Mouse (Mus musculus): Measurements from ENCODE around the gene Prdm16. TPM values are rescaled to one million over a fixed set of nuclear protein-coding genes. Genes with fewer than 3 reads are reported as not detected.

The Prdm16 gene
- total RNA-seq, 2 experiments from 2014 or later, result 9.7 to 12.2 TPM

DNA sequence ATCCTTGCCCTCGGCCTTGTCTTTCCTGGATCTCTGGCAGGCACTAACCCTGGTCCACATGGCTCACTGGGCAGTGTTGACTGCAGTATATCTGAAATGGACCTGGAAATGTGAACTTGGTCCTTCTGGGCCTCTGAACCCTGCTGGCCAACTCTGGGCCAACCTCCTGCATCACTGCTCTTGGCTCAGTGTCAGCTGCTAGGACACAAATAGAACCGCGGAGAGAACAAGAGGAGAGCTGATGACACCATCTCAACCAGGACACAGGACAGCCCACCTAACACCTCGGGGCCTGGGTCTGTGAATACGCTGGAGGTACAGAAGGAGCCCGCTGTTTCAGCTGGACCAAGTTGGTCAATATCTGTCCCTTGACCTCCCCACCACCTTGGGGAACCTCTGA, 73.5 kb downstream of the Prdm16 start:
- no peak for DNase-seq (ENCODE audit: low spot score in 2 of 2)

DNA sequence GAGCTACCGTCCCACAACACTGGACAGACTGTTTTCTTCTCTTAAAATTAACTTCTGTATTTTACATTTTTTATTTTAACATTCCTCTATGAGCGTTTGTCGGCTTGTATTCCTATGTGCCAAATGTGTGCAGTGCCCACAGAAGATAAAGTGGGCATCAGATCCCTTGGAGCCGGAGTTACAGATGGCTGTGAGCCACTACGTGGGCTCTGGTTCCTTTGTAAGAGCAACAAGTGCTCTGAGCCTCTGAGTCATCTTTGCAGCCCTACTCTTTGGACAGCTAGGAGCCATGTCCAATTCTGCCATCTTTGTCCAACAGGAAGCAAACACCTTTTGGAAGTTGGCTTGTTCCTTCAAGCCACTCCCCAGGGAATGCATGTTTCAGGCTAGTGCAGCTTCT, 78.6 kb downstream of the Prdm16 start:
- DNase-seq (ENCODE audit: low spot score in 2 of 2), result no peak

- no peak for DNase-seq (ENCODE audit: low spot score in 2 of 2)
Observed at GRCm38 (mm10) chr4:154557168-154557567, 79.5 kb downstream of the Prdm16 start.

- no peak for DNase-seq (ENCODE audit: low spot score in 2 of 2)
Observed at GRCm38 (mm10) chr4:154556418-154556817, 80.3 kb downstream of the Prdm16 start.

- DNase-seq (ENCODE audit: low spot score in 2 of 2), result peak; percentile 28 to 57
Observed at GRCm38 (mm10) chr4:154549961-154550393, 86.7 kb downstream of the Prdm16 start.

DNA sequence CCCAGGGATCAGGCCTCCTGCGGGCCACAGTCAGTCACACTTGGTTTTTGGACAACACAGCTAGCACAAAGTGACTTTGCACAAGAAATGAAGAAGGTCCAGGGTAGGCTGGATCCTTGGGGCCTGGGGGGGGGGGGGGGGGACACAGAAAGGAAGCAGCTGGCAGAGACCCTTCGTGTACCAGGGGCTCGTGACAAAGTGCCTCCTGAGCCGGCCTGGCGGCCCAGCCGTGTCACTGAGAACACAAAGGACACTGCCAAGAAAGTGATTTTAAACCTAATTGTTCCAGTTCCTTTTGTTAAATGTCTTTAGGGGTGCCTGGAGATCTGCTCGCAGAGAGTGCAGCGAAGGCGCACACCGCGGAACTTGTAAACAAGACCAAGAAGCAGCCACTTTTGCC, 87.2 kb downstream of the Prdm16 start:
- no peak for DNase-seq (ENCODE audit: low spot score in 2 of 2)

DNA sequence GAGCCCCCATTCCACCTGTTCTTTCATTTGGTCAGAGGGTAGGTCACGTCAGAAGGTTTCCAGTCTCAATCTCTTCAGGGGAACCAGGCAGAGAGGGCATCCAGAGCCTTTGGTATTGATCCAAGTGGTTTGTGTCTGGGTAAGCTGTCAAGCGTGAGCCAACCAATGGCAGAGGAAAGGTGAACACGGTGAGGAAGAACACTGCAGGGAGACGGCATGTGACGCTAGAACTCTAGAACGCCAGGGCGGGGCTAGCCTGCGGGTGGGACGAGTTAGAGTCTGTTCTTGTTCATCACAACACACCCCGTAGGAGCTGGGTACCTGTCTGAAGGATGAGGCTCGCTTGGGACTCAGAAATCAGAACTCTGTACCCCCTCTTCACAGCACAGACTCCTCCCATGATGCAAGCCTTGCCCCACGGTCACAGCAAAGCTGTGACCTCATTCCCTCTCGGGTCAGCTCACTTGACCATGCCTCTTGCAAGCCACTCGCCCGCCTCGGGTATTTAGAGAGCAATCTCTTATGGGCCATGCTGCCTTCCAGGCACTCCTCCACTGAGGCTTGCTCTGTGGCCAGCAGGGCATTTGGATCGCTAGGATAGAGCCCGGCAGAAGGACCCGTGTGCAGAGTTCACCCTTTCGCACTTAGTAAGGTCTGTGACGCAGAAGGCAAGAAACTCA, 89.4 kb downstream of the Prdm16 start:
- no peak for DNase-seq (ENCODE audit: low spot score in 2 of 2)

DNA sequence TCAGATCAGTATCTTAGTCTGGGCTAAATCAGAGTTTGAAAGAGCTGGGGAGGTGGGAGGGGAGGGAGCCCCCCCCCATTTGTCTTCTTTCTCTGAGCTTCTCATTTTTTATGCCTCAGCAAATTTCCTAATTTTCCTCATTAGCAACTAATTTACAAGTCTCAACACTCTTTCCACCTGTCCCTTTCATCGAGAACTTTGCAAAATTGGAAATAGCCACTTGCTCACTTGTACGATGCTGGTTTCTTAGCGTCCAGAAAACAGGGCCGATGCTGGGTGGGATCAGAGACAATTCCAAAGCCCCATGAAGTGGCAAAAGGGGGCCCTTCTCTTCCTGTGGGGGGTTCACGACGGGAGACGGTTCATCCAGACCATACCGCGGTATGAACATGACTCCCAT, 91.4 kb downstream of the Prdm16 start:
- peak in 1 of 2 experiments; percentile 13 for DNase-seq (ENCODE audit: low spot score in 2 of 2)

- DNase-seq (ENCODE audit: low spot score in 2 of 2), result no peak
Observed at GRCm38 (mm10) chr4:154543921-154544320, 92.8 kb downstream of the Prdm16 start.

- peak in 1 of 2 experiments; percentile 19 for DNase-seq (ENCODE audit: low spot score in 2 of 2)
Observed at GRCm38 (mm10) chr4:154543128-154543527, 93.5 kb downstream of the Prdm16 start.

DNA sequence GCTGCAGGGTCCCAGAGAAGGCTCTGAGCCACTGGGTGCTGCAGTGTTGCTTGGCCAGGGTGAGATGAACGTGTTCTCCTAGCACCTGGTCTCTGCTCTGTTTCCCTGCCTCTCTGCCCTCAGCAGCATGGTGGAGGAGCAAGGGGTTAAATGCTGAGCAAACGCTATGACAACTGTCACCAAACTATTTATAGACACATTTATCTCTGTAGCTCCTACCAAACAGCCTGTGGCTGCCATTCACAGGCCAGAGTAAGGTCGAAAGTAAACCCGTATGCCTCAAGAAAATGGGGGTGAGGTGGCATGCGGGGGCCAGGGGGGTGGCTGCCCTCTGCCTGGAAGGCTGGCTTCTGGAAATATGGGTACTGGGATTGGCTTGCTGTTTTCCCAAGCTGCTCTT, 94.1 kb downstream of the Prdm16 start:
- no peak for DNase-seq (ENCODE audit: low spot score in 2 of 2)

- DNase-seq (ENCODE audit: low spot score in 2 of 2), result no peak
Observed at GRCm38 (mm10) chr4:154541632-154542276, 94.9 kb downstream of the Prdm16 start.

DNA sequence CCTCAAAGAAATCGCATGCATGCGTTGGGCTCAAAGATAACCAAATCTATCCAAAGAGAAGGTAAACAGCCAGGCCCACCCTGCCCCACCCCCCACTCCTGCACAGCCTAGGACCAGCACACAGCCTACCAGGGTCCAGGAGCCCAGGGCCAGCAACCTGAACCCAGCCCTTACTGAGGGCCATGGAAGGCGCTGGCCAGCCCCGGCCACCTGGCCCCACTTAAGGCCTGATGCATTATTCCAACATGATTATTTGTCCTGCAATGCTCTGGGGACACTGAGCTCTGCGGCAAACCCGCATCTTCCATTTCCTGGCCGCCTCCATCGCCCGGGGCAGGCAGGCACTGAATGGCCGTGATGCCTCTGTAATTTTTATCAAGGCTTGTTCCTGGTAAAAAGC, 96.0 kb downstream of the Prdm16 start:
- no peak for DNase-seq (ENCODE audit: low spot score in 2 of 2)

DNA sequence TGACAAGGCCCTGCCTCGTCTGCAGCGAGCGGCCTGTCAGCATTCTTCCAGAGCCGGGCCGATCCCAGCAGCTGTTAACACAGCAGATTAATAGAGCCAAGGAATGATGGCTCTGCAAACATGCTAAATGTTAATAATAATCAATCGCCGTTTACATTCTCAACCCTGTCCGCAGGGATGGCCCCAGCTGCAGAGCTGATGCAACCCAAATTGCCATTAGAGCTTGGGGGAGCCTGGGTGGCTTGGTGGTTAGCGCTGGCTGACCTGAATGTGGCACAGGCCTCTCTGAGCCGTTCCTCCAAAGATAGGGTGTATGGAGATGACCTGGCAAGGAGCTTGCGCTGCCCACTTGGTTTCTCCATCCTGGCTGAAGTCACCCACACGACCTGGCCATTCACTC, 97.0 kb downstream of the Prdm16 start:
- DNase-seq (ENCODE audit: low spot score in 2 of 2), result no peak

DNA sequence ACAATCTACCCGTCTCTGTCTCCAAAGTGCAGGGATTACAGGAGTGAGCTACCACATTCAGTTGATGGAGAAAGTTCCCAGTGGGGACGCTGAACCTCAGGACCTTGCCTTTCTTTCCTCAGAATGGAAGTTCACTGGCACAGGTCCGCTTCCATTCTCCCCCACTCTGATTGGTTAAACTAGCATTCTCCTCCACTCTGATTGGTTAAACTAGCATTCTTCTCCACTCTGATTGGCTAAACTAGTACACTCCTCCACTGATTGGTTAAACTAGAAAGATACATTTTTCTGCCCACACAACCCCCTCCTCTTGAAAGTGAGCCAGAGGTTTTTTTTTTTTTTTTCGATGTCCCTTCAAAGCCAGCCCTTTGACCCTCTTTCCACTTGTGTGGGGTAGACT, 97.9 kb downstream of the Prdm16 start:
- no peak for DNase-seq (ENCODE audit: low spot score in 2 of 2)

GRCm38 (mm10) chr4:154536110-154536509, 100.6 kb downstream of the Prdm16 start:
- no peak for DNase-seq (ENCODE audit: low spot score in 2 of 2)

GRCm38 (mm10) chr4:154531368-154531767, 105.3 kb downstream of the Prdm16 start:
- DNase-seq (ENCODE audit: low spot score in 2 of 2), result no peak

GRCm38 (mm10) chr4:154530336-154530735, 106.3 kb downstream of the Prdm16 start:
- DNase-seq (ENCODE audit: low spot score in 2 of 2), result no peak

DNA sequence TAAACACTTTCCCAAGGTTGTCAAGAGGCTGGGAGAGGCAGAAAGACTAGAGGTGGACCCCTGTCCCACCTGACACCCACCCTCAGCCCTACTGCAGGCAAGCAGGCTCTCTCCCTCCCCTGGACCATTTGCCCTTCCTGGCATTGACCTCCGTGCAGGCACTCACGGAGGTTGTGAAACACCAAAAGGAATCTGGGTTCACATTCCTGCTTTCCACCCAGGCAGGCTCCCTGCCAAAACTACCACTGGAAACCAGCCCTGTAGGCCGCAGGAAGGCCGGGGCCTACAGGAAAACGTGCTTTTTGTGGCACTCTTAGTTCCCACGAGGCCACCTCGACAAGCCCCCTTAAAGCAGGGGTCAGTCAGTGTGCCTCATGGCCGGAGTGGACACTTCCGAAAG, 109.2 kb downstream of the Prdm16 start:
- DNase-seq (ENCODE audit: low spot score in 2 of 2), result peak in 1 of 2 experiments; percentile 24

DNA sequence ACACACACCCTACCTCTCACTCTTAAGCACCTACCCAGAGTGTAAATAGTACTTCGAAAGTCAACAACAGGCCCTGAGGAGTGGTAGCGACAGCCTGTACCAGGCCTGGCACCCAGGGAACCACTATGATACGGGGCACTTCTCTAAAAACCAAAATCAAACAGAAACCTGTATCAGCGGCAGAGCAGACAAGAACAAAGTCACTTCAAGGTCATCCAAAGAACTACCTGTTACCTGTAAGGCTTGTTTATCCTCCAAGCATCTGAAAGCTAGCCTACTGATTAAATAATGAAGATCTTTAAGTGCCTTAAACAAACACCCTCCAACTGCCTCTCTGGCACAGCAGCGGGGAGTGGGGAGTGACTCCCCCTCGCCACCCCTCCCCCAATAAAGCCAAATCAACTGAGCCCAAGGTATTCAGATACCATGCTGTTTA, 110.3 kb downstream of the Prdm16 start:
- no peak for DNase-seq (ENCODE audit: low spot score in 2 of 2)

DNA sequence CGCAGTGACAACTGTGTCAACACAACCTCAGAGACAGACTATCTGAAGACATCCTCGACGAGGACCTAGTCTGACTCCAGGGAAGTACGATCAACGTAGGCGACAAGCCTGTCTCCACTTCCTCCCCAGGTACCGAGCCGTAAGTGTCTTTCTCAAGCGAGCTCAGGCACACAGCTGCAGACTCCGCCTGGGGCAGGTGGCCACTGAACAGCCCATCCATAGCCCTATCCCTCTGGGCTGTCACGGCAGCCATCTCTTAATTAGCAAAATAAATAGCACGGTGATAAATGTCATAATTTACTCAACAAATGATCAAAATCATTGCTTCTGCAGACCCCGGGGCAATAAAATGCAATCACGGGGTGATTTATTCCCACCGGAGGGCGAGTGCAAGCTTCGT, 112.8 kb downstream of the Prdm16 start:
- DNase-seq (ENCODE audit: low spot score in 2 of 2), result no peak

GRCm38 (mm10) chr4:154521881-154522676, 114.6 kb downstream of the Prdm16 start:
- no peak for DNase-seq (ENCODE audit: low spot score in 2 of 2)
